Mouse (Mus musculus) A20 (cell line): ENCODE measurements at regions not wholly inside any gene's neighbourhood (a gene's known extent, or its start where the extent isn't known, plus 50 kb on each side); places are given as distances from the start of the nearest gene placed in this dataset.
A peak's percentile ranks its signal among the peaks of the same experiment; 100 is the strongest.
"Not testable (repeated sequence)": the region's sequence is repeated elsewhere in the genome, so short reads cannot be mapped to it uniquely, and the experiment has no call there.

ENCODE experiments used
- DNase-seq: peaks from one replicate; pipeline ENCODE4 v3.0.0-alpha.2; 2011; ENCODE audit warnings: low read depth, low spot score

DNA sequence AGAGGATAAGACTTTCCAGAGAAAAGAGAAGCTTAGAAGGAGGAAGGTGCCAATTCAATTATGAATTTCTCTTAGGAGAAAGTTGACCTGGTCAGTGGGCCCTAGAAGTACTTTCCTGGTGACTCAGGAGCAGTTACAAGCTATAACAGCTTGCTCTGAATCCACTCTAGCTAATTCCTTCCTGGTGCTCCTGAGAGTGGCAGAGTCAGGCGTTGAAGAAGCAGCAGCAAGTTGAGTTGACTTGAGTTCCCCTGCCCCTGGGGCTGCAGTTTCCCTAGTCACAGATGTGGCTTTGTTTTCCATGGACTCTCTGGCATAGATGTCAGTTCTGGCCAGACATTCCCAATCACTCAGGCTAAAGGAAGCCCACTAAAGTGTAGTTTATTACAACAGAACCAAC is 85.9 kb downstream of the Osr1 start:
- DNase-seq = no peak

- no peak for DNase-seq
These were observed 86.4 kb downstream of the Osr1 start for GRCm38 (mm10) chr12:9656324-9656723.

DNA sequence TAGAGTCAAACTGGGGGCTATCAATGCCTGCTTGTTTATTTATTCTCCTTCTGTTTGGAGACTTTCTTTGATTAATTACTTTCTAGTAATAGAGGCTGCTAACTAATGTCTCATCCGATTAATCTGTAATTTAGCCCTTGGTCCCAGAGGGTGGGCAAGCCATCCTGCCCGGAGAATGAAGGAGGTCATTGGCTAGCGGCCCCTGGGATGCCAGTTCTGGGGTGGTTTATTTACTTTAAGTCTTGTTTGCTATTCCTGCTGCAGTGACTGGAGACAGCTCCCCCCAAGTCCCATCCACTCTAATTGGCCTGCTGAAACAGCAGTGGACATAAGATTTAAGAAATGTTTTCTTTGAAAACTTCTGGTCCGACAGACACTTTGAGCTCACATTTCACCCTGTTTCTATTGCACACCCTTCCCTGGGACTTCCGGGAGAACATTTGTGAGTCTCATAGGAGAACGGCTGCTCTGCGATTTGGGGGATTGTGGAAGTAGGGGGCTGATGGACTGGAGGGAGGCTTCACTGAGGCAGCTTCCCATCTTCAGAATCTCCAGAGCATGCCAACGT is 87.4 kb downstream of the Osr1 start:
- DNase-seq = no peak

DNA sequence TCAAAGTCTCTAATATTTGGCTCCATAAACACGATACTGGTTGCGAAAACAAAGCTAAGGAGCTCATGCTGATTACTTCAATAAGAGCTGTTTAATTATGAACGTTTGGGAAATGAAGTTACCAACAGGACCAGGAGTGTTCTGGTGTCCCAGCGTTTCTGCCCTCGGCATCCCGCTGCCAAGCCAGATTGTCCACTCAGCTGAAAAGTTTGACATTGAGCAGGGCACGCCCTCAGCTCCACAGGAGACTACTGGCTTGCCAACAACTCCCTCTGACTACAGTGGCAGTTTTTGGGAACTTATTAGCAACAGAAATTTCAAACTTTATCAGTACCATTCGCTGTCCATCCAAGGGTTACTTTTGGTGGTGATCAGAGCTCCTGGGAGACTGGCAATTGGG is 87.9 kb downstream of the Osr1 start:
- DNase-seq = no peak

- no peak for DNase-seq
These were observed 90.4 kb downstream of the Osr1 start for GRCm38 (mm10) chr12:9660299-9660698.

GRCm38 (mm10) chr12:9688776-9689175 is 118.9 kb downstream of the Osr1 start:
- no peak for DNase-seq

DNA sequence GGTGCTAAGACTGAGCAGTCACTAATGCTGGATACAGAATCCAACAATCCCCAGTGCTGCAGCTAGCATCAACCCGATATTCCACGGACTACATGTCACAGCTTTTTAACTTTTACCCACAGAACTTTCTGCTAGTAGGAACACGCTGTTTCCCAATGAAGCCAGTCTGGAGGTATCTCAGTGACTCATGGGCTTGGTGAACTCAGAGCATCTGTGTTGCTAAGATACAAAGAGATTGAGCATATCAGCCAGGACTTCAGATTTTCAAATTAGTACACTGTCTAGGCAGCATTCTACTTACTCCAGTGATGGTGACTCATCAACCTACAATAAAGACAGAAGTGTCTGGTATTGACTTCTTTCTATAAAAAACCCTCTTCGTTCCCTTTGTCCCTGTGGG is 119.6 kb downstream of the Osr1 start:
- DNase-seq = no peak

- no peak for DNase-seq
These were observed 163.0 kb downstream of the Osr1 start for GRCm38 (mm10) chr12:9732921-9733320.

DNA sequence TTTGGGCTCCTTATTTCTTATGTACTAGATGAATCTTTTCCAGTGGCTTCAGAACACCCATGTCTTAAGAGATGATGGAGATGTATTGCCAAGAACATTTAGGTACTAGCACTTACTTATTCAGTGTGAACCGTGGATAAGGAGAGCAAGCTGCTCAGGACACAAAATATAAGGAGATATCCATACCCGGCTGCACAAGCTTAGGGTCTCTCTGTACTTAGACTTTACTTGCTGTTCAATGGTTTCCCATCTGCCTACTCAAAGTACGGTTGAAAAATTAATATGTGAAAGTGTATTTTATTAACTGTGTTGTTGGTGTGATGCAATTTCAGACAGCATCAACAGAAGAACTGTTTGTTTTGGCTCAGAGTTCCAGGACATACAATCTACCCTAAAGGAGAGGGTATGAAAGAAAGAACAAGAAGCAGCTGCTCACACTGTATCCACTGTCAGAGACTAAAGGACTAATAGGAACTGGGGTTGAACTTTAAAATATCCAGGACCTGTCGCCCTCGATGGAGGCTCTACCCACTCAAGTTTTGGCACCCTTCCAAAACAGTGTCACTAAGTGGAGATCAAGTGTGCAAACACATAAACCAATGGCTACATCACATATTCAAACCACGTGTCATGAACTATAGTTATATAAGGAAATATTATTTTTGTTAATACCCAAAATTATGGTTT is 174.9 kb downstream of the Osr1 start:
- DNase-seq = no peak

DNA sequence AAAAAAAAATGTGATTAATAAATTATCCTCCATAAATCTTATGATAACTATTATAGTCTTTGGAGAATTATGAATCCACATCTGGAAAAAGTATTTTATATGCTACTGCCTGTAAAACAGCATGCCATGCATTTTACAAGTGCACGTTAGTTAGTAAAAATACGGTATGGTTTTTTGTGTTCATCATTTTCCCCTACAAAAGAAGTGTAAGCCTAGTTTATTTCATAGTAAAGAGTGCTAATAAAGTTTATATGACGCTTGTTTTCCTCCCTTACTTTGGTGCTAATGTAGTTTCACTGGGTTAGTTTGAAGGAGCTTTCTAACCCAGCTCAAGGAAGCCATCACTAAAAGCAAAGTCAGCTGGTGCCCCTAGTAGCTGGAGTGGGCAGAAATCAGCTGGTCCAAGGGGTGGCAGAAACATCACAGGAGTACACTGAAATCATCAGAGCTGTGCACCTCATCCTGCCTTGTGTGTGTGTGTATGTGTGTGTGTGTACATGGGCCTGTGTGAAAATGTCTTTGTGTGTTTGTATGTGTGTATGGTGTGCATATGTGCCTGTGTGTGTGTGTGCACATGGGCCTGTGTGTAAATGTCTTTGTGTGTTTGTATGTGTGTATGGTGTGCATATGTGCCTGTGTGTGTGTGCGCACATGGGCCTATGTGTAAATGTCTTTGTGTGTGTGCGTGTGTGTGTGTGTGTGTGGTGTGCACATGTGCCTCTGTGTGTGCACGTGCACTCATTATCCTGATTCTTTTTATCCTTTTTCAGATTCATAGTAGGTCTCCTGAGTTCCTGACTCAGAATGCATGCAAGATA is 181.6 kb downstream of the Osr1 start:
- DNase-seq = no peak

DNA sequence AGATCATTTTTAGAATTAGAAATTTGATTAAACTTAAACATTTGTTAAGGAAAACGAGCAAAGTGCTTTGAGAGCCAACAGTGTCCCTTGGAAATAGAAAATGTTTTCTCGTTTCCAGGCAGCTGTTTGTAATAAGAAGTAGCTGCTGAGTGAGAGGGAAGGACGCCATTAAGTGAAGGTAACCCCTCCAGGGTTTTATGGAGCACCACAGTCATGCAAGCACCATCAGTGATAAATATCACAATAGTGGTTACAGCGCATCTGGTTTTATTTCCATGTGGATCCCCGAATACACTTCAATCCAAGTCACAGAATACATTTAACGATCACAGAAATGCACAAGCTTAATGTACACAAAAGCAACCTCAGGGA is 182.1 kb downstream of the Osr1 start:
- no peak for DNase-seq

- DNase-seq = no peak
These were observed 186.5 kb downstream of the Osr1 start for GRCm38 (mm10) chr12:9756411-9756810.

DNA sequence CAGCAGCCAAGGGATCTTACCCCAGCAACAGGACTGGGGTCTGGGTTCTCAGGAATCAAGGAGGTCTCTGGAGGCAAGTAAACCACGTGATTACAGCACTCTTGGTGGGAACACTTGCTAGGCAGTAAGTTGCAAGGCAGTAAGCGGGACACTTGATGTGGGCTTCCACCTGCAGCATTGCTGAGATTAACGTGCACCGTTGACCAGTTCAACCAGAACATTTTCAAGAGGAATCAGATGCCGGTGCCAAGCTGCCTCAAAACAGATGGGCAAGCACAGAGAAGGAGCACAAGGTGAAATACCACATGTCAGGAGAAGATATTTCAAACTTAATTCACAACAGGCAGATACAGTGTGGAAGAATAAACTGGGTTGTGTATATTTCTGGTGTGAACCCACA is 190.9 kb downstream of the Osr1 start:
- no peak for DNase-seq

GRCm38 (mm10) chr12:9762291-9762811 is 192.4 kb downstream of the Osr1 start:
- not testable (repeated sequence) for DNase-seq

DNA sequence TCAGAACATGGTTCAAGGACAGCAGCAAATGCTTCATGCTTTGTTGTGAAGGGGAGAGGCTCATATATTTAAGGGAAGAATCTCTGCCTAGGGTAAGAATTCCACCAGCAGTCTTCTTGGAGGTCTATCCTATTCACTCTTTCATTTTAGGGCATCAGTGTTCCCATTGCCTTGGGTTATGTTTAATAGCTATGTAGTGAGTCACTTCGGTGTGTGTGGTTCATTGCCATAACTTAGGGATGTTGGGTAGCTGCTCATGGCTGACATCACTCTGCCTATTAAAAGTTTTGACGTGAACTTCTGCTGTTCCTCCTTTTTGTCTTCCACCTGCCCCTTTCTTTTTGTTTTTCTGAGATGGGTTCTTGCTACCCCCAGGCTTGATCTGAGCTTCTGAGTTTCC is 192.9 kb downstream of the Osr1 start:
- no peak for DNase-seq

- DNase-seq = no peak
These were observed 201.0 kb downstream of the Osr1 start for GRCm38 (mm10) chr12:9770908-9771307.

DNA sequence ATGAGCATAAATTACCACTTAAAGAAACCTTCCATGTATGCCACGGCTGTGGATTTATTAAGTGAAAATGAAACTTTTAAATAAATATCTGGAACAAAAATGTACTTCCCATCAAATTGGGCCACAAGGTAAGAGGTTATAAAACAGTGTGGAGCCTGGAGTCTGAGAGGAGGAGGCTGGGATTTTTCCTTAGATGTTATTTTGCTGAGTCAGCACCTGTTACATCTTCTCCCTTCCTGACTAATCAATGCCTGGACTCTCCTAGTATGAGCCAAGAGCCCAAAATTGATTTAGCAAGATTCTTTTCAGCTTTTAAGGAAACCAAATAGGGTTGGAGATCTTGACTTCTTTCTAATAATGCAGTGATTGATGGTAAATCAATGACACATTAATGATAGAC is 203.0 kb downstream of the Osr1 start:
- DNase-seq = no peak

DNA sequence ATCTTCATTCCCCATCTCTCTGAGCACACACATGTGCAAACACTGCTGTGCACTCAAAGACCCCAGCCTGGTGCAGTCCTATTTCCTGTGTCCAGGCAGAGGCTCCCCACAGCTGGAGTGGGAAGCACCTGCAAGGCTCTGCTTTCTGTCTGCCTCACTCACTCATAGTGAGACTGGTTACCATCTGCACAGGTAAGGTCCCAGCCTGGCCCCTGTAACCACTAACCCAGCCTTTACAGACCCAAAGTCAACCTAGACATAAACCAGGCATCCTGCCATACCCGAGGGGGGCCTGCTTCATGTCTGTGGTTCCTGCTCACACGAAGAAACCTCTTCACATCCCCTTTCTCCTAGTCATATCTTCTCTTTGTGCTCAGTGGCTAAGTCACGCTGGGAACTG is 232.4 kb downstream of the Osr1 start:
- DNase-seq = no peak

- DNase-seq = no peak
These were observed 237.5 kb downstream of the Osr1 start for GRCm38 (mm10) chr12:9807406-9807805.

GRCm38 (mm10) chr12:9833273-9833672 is 263.4 kb downstream of the Osr1 start:
- DNase-seq = peak; percentile 2

DNA sequence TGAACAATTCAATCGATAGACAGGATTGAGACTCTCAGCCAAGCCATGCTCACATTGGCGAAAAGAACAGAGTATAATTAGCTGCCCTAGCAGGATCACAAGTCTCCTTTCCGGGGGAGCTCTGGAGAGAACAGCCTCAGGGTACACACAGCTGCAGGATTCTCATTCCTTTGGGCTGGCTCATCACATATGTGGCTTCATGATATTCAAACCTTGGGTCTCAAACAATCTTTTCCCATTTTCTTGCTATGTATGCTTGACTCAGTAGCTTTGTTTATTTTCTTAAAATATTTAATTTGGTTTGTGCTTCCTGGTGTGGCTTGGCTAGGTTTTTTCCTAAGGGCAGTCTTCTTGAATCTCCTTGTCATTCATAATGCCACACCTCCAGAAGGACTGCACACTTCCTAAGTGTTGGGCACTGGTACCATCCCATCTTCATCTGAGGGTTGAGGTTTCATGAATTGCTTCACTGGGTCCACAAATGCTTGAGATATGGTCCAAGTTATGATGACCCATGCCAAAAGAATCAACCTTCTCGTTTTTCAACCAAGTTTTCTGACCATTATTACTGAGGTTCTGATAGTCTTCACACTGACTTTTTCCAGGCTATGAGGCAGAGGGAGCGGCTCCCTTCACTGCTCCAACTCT is 269.4 kb downstream of the Osr1 start:
- DNase-seq = no peak

GRCm38 (mm10) chr12:9839949-9840348 is 270.0 kb downstream of the Osr1 start:
- no peak for DNase-seq
